Mouse (Mus musculus) embryonic facial prominence, embryonic 14.5 days (tissue): ENCODE results near the gene Cel. TPM values are rescaled to one million over a fixed set of nuclear protein-coding genes. Genes with fewer than 3 reads are reported as not detected.

Experiments
- ATAC-seq: fragments of 200-750 bp; cut with Nextera tagmentation; 2 replicates; pipeline ENCODE4 v1.8.0; 2017; ENCODE audit warnings: low read depth, moderate number of reproducible peaks, moderate TSS enrichment
- DNase-seq: peaks from one replicate; pipeline ENCODE4 v3.0.0-alpha.2; 2015; ENCODE audit warnings: low spot score
- H3K27ac ChIP-seq: fragments of 300-500 bp; sonication (generic); replicated peaks from 2 replicates; pipeline ENCODE4 v1.5.1; 2014; ENCODE audit warnings: low read depth, mild to moderate bottlenecking, low read length, moderate library complexity
- H3K27me3 ChIP-seq: fragments of 300-500 bp; sonication (generic); replicated peaks from 2 replicates; pipeline ENCODE4 v1.6.1; 2014; ENCODE audit warnings: low read length; ENCODE audit not compliant: control insufficient read depth, insufficient read depth
- H3K36me3 ChIP-seq: fragments of 300-500 bp; sonication (generic); 2 replicates; pipeline ENCODE4 v1.6.1; 2014; ENCODE audit warnings: low read length, mixed read lengths; ENCODE audit not compliant: control insufficient read depth, insufficient read depth
- H3K4me1 ChIP-seq: fragments of 300-500 bp; sonication (generic); 2 replicates; pipeline ENCODE4 v1.6.1; 2014; ENCODE audit warnings: antibody characterized with exemption, low read length; ENCODE audit not compliant: control insufficient read depth, insufficient read depth
- H3K4me2 ChIP-seq: fragments of 300-500 bp; sonication (generic); 2 replicates; pipeline ENCODE4 v1.6.1; 2014; ENCODE audit warnings: low read depth, mild to moderate bottlenecking, low read length, moderate library complexity, mixed read lengths
- H3K4me3 ChIP-seq: fragments of 300-500 bp; sonication (generic); 2 replicates; pipeline ENCODE4 v1.5.1; 2014; ENCODE audit warnings: low read depth, mild to moderate bottlenecking, low read length
- H3K9ac ChIP-seq: fragments of 300-500 bp; sonication (generic); 2 replicates; pipeline ENCODE4 v1.6.1; 2014; ENCODE audit warnings: low read depth, mild to moderate bottlenecking, low read length, moderate library complexity, mixed read lengths
- H3K9me3 ChIP-seq: fragments of 300-500 bp; sonication (generic); 2 replicates; pipeline ENCODE4 v1.6.1; 2016; ENCODE audit warnings: low read length; ENCODE audit not compliant: control insufficient read depth
- WGBS: fragments of 180-500 bp; shearing (Covaris S2); extraction: QIAGEN DNeasy Blood & Tissue Kit; methylation state at CpG from one replicate; pipeline ENCODE4 v1.1.7; 2014; 5-methylcytosine and 5-hydroxymethylcytosine counted together
- polyA plus RNA-seq: library from polyadenylated mRNA; unstranded; fragments of >200 nt; fragmentation: Nextera tagmentation; extraction: Ambion mirVana; gene quantifications from 2 replicates; pipeline ENCODE4 v1.2.1, GENCODE M21; 2014

The Cel gene
- polyA plus RNA-seq, 1 experiment from 2014 or later, result not detected

- Histone ChIP-seq H3K4me3 (no peak overlapping the region), H3K27ac (no peak overlapping the region), H3K9ac (no peak overlapping the region), H3K9me3 (no peaks in the 10 kb centered on the region), H3K4me2 (no peak overlapping the region), H3K27me3 (no peaks in the 10 kb centered on the region), H3K36me3 (peaks cover 96% of the 10 kb centered on the region), H3K4me1 (no peaks in the 10 kb centered on the region)
- ATAC-seq (0 out of 2 replicates have a peak, but pooled peaks have one; percentile 5), DNase-seq (no peak)
Observed at GRCm38 (mm10) chr2:28545976-28546375, 17.2 kb downstream of the Cel start.

- Histone ChIP-seq H3K4me3 (no peak overlapping the region), H3K9me3 (no peaks in the 10 kb centered on the region), H3K27me3 (no peaks in the 10 kb centered on the region), H3K36me3 (peaks cover 75% of the 10 kb centered on the region), H3K9ac (no peak overlapping the region), H3K4me1 (peaks cover 9% of the 10 kb centered on the region), H3K4me2 (no peak overlapping the region), H3K27ac (no peak overlapping the region)
- WGBS, result 84% methylated on average over 8 of the region's 8 CpGs
- ATAC-seq, result no peak
- DNase-seq, result no peak
Observed at GRCm38 (mm10) chr2:28543894-28544293, 19.3 kb downstream of the Cel start.

- no peak overlapping the region for H3K4me2 ChIP-seq
- H3K27ac ChIP-seq, result no peak overlapping the region
- 84% methylated on average over 8 of the region's 8 CpGs for whole genome bisulfite sequencing
- H3K4me3 ChIP-seq, result no peak overlapping the region
- H3K36me3 ChIP-seq, result peaks cover 46% of the 10 kb centered on the region
- H3K27me3 ChIP-seq, result no peaks in the 10 kb centered on the region
- no peaks in the 10 kb centered on the region for H3K9me3 ChIP-seq
- ATAC-seq, result no peak
- DNase-seq, result no peak
- H3K4me1 ChIP-seq, result peaks cover 35% of the 10 kb centered on the region
- H3K9ac ChIP-seq, result no peak overlapping the region
Observed at GRCm38 (mm10) chr2:28540587-28541227, 22.5 kb downstream of the Cel start.

DNA sequence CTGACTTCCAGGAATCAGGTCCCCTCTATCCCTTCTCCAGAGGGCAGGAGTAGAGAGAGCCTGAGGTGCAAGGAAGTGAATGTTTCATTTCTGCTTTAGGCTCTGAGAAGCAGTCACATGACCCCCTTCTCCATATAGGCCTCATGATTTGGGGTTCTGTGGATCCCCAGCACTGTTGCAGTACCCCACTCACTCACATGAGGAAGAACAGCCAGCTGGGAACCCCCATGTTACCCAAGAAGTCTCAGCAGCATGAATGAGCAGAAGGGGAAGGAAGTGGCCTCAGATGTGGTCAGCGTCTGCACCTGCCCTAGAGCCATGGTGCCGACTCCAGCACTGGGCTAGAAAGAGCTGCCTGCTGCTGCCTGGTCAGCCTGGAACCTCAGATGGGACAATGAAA is 23.3 kb downstream of the Cel start:
- Histone ChIP-seq H3K4me1 (peaks cover 42% of the 10 kb centered on the region), H3K9ac (0 out of 2 replicates have a peak overlapping the region, but pooled peaks have one; percentile 9), H3K36me3 (peaks cover 38% of the 10 kb centered on the region), H3K27ac (peak overlapping the region; percentile 71; the same call in 1 of the 2 replicates), H3K4me2 (no peak overlapping the region), H3K27me3 (no peaks in the 10 kb centered on the region), H3K4me3 (no peak overlapping the region), H3K9me3 (no peaks in the 10 kb centered on the region)
- DNase-seq (no peak), ATAC-seq (no peak)
- 60% methylated on average over 2 of the region's 2 CpGs for WGBS

DNA sequence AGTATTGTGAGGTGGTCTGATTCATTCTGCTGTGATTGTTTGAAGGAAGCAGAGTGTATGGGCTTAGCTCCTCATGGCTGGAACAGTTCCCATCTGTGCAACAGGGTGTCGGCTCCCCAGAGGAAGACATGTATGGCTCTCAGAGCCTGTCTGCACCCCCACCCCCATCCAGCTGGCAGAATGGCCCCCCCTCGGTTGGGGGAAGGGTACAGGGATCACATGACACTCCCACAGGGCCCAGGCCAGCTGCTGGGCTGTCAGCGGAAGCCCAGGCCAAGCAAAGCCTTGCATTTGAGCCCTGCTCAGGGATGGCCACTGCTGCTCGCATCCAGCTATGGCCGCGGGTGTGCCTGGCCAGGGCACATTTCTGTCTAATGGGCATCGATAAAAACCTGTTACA is 24.0 kb downstream of the Cel start:
- 28% methylated on average over 7 of the region's 7 CpGs for WGBS
- Histone ChIP-seq H3K9me3 (no peaks in the 10 kb centered on the region), H3K27ac (peak overlapping the region; percentile 71), H3K36me3 (peaks cover 31% of the 10 kb centered on the region), H3K4me1 (peaks cover 48% of the 10 kb centered on the region), H3K4me3 (no peak overlapping the region), H3K9ac (peak overlapping the region; percentile 9; the same call in 1 of the 2 replicates), H3K4me2 (no peak overlapping the region), H3K27me3 (no peaks in the 10 kb centered on the region)
- DNase-seq, result peak; percentile 84
- peak; percentile 60 for ATAC-seq

- Histone ChIP-seq H3K27ac (peak overlapping the region; percentile 71), H3K4me2 (no peak overlapping the region), H3K36me3 (peaks cover 27% of the 10 kb centered on the region), H3K9ac (peak overlapping the region; percentile 26; the same call in 1 of the 2 replicates), H3K4me3 (no peak overlapping the region), H3K9me3 (no peaks in the 10 kb centered on the region), H3K27me3 (no peaks in the 10 kb centered on the region), H3K4me1 (peaks cover 53% of the 10 kb centered on the region)
- DNase-seq, result peak; percentile 63
- 40% methylated on average over 1 of the region's 1 CpGs for WGBS
- peak; percentile 28; the same call in 1 of the 2 replicates for ATAC-seq
Observed at GRCm38 (mm10) chr2:28538817-28539128, 24.4 kb downstream of the Cel start.

- Histone ChIP-seq H3K36me3 (peaks cover 21% of the 10 kb centered on the region), H3K27ac (peak overlapping the region; percentile 71), H3K27me3 (no peaks in the 10 kb centered on the region), H3K4me1 (peaks cover 54% of the 10 kb centered on the region), H3K9me3 (no peaks in the 10 kb centered on the region), H3K9ac (peak overlapping the region; percentile 26), H3K4me2 (no peak overlapping the region), H3K4me3 (no peak overlapping the region)
- ATAC-seq, result no peak
- DNase-seq, result no peak
- 70% methylated on average over 8 of the region's 8 CpGs for WGBS
Observed at GRCm38 (mm10) chr2:28537995-28538816, 25.0 kb downstream of the Cel start.

- no peaks in the 10 kb centered on the region for H3K9me3 ChIP-seq
- no peaks in the 10 kb centered on the region for H3K27me3 ChIP-seq
- no peak for DNase-seq
- H3K27ac ChIP-seq, result no peak overlapping the region
- H3K36me3 ChIP-seq, result peaks cover 15% of the 10 kb centered on the region
- H3K4me2 ChIP-seq, result no peak overlapping the region
- WGBS, result 47% methylated on average over 4 of the region's 4 CpGs
- ATAC-seq, result no peak
- H3K4me3 ChIP-seq, result no peak overlapping the region
- peaks cover 60% of the 10 kb centered on the region for H3K4me1 ChIP-seq
- H3K9ac ChIP-seq, result no peak overlapping the region
Observed at GRCm38 (mm10) chr2:28537634-28537920, 25.6 kb downstream of the Cel start.
